ENCODE assay signal across 8 mouse cellular contexts in the genomic region with DNA sequence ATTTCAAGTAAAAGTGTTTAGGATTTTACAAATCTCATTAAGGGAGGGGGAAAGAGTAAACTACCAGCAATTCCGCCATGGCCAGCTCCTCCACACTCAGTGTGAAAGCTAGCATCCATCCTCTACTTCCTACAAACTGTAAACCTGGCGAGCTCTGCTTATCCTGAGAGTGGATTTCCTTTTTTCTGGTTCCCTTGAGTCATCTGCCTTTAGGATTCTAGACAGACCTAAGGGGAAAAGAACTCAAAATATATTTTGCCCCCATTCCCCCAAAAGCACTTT. TPM values are rescaled to one million over a fixed set of nuclear protein-coding genes. Genes with fewer than 3 reads are reported as not detected.
A peak's percentile ranks its signal among the peaks of the same experiment; 100 is the strongest.
DNase-seq lines count a peak whose midpoint lies in the region; ATAC-seq and TF ChIP-seq lines count a peak whose summit lies in the region.

No protein-coding gene starts in this region.

- ATAC-seq in limb, embryonic 14.5 days (ENCODE audit: low FRiP score, low read depth) = no peak
- no peak for ATAC-seq in stomach, postnatal 0 days (ENCODE audit: low FRiP score, low TSS enrichment)

- no peak for TF ChIP-seq EP300 in stomach, postnatal 0 days (optimal IDR thresholded peaks at IDR 0.05)

- H3K27ac ChIP-seq in limb, embryonic 14.5 days (replicated peaks; ENCODE audit: low read depth, low read length) = peak overlapping the region; percentile 100
- peak overlapping the region; percentile 88 for H3K27ac ChIP-seq in stomach, postnatal 0 days (replicated peaks)

- H3K4me2 ChIP-seq in limb, embryonic 14.5 days (replicated peaks; ENCODE audit: low read depth, low read length, severe bottlenecking) = peak overlapping the region; percentile 97
- peak overlapping the region; percentile 61 for H3K4me2 ChIP-seq in stomach, postnatal 0 days (replicated peaks; ENCODE audit: low read depth)

- TF ChIP-seq POLR2A in limb, embryonic 14.5 days (IDR thresholded peaks at IDR 0.05; ENCODE audit: borderline replicate concordance, extremely low read depth, insufficient read depth, insufficient read length) = no peak

- WGBS in limb, embryonic 14.5 days = 2% methylated on average over 2 of the region's 2 CpGs
- WGBS in stomach, postnatal 0 days = 2% methylated on average over 2 of the region's 2 CpGs

- H3K9ac ChIP-seq in limb, embryonic 14.5 days (ENCODE audit: low read depth, low read length, severe bottlenecking) = peak overlapping the region; percentile 98
- peak overlapping the region; percentile 88 for H3K9ac ChIP-seq in stomach, postnatal 0 days (ENCODE audit: low read length)

- DNase-seq in embryo, embryonic 10 days (ENCODE audit: low spot score) = peak; percentile 35
- no peak for DNase-seq in embryo, embryonic 11 days
- peak; percentile 36 for DNase-seq in retina, embryonic 14.5 days (ENCODE audit: low spot score)
- no peak for DNase-seq in retina, postnatal 1 day
- no peak for DNase-seq in limb, embryonic 14.5 days (ENCODE audit: low spot score)
- no peak for DNase-seq in stomach, postnatal 0 days (ENCODE audit: low spot score)
- DNase-seq in B cell, adult 2 months = no peak
- no peak for DNase-seq in cerebellum, postnatal 4 days (ENCODE audit: low spot score in 2 of 2)

- H3K9me3 ChIP-seq in limb, embryonic 14.5 days (ENCODE audit: control insufficient read depth, low read length) = no peaks in the 10 kb centered on the region
- H3K9me3 ChIP-seq in stomach, postnatal 0 days (ENCODE audit: control insufficient read depth, low read length) = no peaks in the 10 kb centered on the region

- no peaks in the 10 kb centered on the region for H3K27me3 ChIP-seq in limb, embryonic 14.5 days (ENCODE audit: control insufficient read depth, insufficient read depth, low read length)
- H3K27me3 ChIP-seq in stomach, postnatal 0 days (ENCODE audit: control insufficient read depth, insufficient read depth, low read length) = no peaks in the 10 kb centered on the region

- no peak for TF ChIP-seq CTCF in stomach, postnatal 0 days (IDR thresholded peaks at IDR 0.05; ENCODE audit: low read depth)

- H3K4me1 ChIP-seq in limb, embryonic 14.5 days (ENCODE audit: control insufficient read depth, insufficient read depth, low read length) = peaks cover 24% of the 10 kb centered on the region
- H3K4me1 ChIP-seq in stomach, postnatal 0 days (replicated peaks; ENCODE audit: control insufficient read depth, insufficient read depth) = peaks cover 5% of the 10 kb centered on the region; the same call in 1 of the 2 replicates

- H3K36me3 ChIP-seq in limb, embryonic 14.5 days (ENCODE audit: control insufficient read depth, insufficient read depth, low read length) = peaks cover 47% of the 10 kb centered on the region
- peaks cover 7% of the 10 kb centered on the region; the same call in 1 of the 2 replicates for H3K36me3 ChIP-seq in stomach, postnatal 0 days (ENCODE audit: control insufficient read depth, insufficient read depth, low read length)

- peak overlapping the region; percentile 74 for H3K4me3 ChIP-seq in limb, embryonic 14.5 days (replicated peaks; ENCODE audit: low read length)
- H3K4me3 ChIP-seq in stomach, postnatal 0 days (ENCODE audit: low read depth, low read length) = peak overlapping the region; percentile 69

RNA-seq across cellular contexts. Expression of a gene that starts 29.1 kb away (rescaled TPM):
- polyA plus RNA-seq in limb, embryonic 14.5 days (2012; rRNA removed) = 152 and 186 TPM in 2 replicates
- polyA plus RNA-seq in limb, embryonic 14.5 days (2014; fragmentation: Nextera tagmentation; extraction: Ambion mirVana) = 78.4 and 81.1 TPM in 2 replicates
- polyA plus RNA-seq in stomach, postnatal 0 days (2015; fragmentation: Nextera tagmentation; extraction: Ambion mirVana) = 38.1 and 40.9 TPM in 2 replicates

RNA-seq across cellular contexts. Expression of a gene that starts 59.6 kb away (rescaled TPM):
- polyA plus RNA-seq in limb, embryonic 14.5 days (2012; rRNA removed) = 341 and 441 TPM in 2 replicates
- 99.8 and 103 TPM in 2 replicates for polyA plus RNA-seq in limb, embryonic 14.5 days (2014; fragmentation: Nextera tagmentation; extraction: Ambion mirVana)
- polyA plus RNA-seq in stomach, postnatal 0 days (2015; fragmentation: Nextera tagmentation; extraction: Ambion mirVana) = 15.7 and 26.9 TPM in 2 replicates

Comparison
In these comparisons a context has a peak if more than half of its experiments do, and no peak if none do; other contexts are left out.
1. DNase-seq: peak in embryo, embryonic 10 days (single experiment) and retina, embryonic 14.5 days (single experiment); none in embryo, embryonic 11 days (single experiment), retina, postnatal 1 day (single experiment), limb, embryonic 14.5 days (single experiment), stomach, postnatal 0 days (single experiment), B cell, adult 2 months (0 of 2) and cerebellum, postnatal 4 days (0 of 2).